Mouse (Mus musculus) liver, adult 2 months (tissue): ENCODE results near the gene Bpifb5. TPM values are rescaled to one million over a fixed set of nuclear protein-coding genes. Genes with fewer than 3 reads are reported as not detected.
"Not testable (repeated sequence)": the region's sequence is repeated elsewhere in the genome, so short reads cannot be mapped to it uniquely, and the experiment has no call there.

ENCODE experiments used
- DNase-seq: peaks from one replicate; pipeline ENCODE4 v3.0.0-alpha.2; 2011; ENCODE audit warnings: low read depth, low spot score; ENCODE audit errors: extremely low read depth
- H3K27ac ChIP-seq: fragments of 200-500 bp; replicated peaks from 2 replicates; pipeline ENCODE4 v1.5.1; 2012; ENCODE audit warnings: low read depth, mild to moderate bottlenecking, control low read depth, inconsistent platforms, low read length; ENCODE audit not compliant: insufficient read depth
- H3K27me3 ChIP-seq: fragments of 200-500 bp; 2 replicates; pipeline ENCODE4 v1.6.1; 2012; ENCODE audit warnings: mild to moderate bottlenecking, moderate library complexity, low read length, inconsistent platforms; ENCODE audit not compliant: control insufficient read depth, insufficient read depth
- H3K36me3 ChIP-seq: fragments of 200-500 bp; 2 replicates; pipeline ENCODE4 v1.6.1; 2012; ENCODE audit warnings: low read length, inconsistent platforms; ENCODE audit not compliant: control insufficient read depth, insufficient read depth
- H3K4me1 ChIP-seq: fragments of 200-500 bp; 2 replicates; pipeline ENCODE4 v1.6.1; 2011; ENCODE audit warnings: low read length; ENCODE audit not compliant: control insufficient read depth, insufficient read depth
- H3K4me3 ChIP-seq: fragments of 200-500 bp; 2 replicates; pipeline ENCODE4 v1.5.1; 2011; ENCODE audit warnings: low read depth, mild to moderate bottlenecking, control low read depth, low read length, moderate library complexity; ENCODE audit not compliant: insufficient read depth
- H3K79me2 ChIP-seq: fragments of 200-500 bp; 2 replicates; pipeline ENCODE4 v1.6.1; 2012; ENCODE audit warnings: inconsistent platforms, mild to moderate bottlenecking, low read length, moderate library complexity; ENCODE audit not compliant: control insufficient read depth, insufficient read depth
- H3K9ac ChIP-seq: fragments of 200-500 bp; 2 replicates; pipeline ENCODE4 v1.6.1; 2012; ENCODE audit warnings: low read depth, mild to moderate bottlenecking, control low read depth, inconsistent platforms, low read length
- CTCF ChIP-seq: fragments of 200-500 bp; IDR thresholded peaks from 2 replicates; pipeline ENCODE4 v1.5.1; 2011; ENCODE audit warnings: low read depth, low read length, control low read depth
- POLR2A ChIP-seq: fragments of 200-500 bp; IDR thresholded peaks from 2 replicates; pipeline ENCODE4 v1.6.1; 2011; ENCODE audit warnings: low read length, control low read depth; ENCODE audit not compliant: insufficient read depth; ENCODE audit errors: extremely low read depth
- WGBS: fragments of 180-500 bp; shearing (Covaris S2); methylation state at CpG from one replicate; pipeline ENCODE4 v1.1.7; 2018; 5-methylcytosine and 5-hydroxymethylcytosine counted together
- polyA plus RNA-seq: library from polyadenylated mRNA; depleted of rRNA; stranded (reverse); fragments of >200 nt; gene quantifications from 2 replicates; pipeline ENCODE4 v1.2.3, GENCODE M21; 2012; rRNA removed
- total RNA-seq: library from RNA; depleted of rRNA; stranded (reverse); fragments of >200 nt; gene quantifications from 2 replicates; pipeline ENCODE4 v1.2.3, GENCODE M21; 2014; rRNA removed

Gene Bpifb5
- not detected in 2 replicates for total RNA-seq
- polyA plus RNA-seq = not detected in 2 replicates

DNA sequence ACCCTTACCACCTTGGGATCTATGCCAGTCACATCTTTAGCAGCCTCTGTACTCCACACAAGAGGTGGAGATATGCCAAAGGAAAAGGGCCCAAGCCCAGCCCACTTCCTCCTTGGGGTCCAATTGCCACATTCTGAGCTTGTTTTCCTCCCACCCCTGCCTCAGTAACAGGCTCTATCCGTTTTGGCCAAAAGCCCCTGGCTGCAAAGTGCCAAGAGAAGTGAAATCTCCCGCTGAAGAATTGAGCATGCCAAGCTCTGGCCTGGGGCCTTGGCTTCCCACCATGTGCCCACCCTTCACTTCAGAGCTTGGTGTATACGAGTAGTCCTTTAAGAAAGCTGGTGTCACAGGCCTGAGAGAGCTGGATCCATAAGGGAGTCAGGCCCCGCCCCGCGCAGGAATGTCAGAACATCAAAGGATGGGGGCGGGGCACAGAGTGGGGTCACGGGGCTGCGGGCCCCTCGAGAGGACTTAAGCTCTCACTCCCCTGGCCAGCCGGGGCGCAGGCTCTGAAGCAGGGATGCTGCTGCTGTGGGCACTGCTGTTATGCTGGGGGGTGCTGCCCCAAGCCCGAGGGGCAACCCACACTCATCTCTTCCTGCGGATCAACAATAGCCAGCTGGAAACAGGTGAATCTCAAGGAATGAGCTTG lies at the start of gene Bpifb5:
TSS of gene Bpifb5 (plus strand) at position 478 of the 652 bp plus-strand sequence.
- no peak for DNase-seq
- H3K27me3 ChIP-seq = no peaks in the 10 kb centered on the region
- no peaks in the 10 kb centered on the region for H3K79me2 ChIP-seq
- H3K4me1 ChIP-seq = no peaks in the 10 kb centered on the region
- H3K36me3 ChIP-seq = no peaks in the 10 kb centered on the region
- no peak within 1 kb of the TSS for H3K9ac ChIP-seq
- TF ChIP-seq CTCF (no peak), POLR2A (no peak)
- H3K4me3 ChIP-seq = no peak within 1 kb of the TSS
- 17% methylated on average over 14 of the region's 14 CpGs for WGBS
- no peak within 1 kb of the TSS for H3K27ac ChIP-seq

DNA sequence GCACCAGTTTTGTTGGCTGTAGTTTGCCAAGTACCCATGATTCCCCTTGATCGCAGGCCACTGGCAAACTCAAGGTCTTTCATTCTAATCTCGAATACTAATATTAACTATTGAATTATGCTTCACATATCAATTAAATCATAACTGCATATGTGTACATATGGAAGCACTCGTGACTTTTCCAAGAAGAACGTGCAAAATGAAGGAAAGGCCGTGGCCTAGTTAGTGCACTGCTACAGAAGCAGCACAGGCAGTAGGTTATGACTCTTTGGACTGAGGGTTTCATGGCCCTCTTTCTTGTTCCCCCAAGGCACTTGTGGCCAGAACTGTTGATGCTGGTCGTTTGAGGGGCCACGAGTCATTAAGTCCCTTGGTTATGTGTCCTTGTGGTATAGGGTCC lies 41.6 kb upstream of the Bpifb5 start:
- 81% methylated on average over 7 of the region's 7 CpGs for WGBS
- not testable (repeated sequence) for H3K27ac ChIP-seq, H3K36me3 ChIP-seq, H3K9ac ChIP-seq, H3K27me3 ChIP-seq, H3K4me1 ChIP-seq, H3K79me2 ChIP-seq, DNase-seq, H3K4me3 ChIP-seq

DNA sequence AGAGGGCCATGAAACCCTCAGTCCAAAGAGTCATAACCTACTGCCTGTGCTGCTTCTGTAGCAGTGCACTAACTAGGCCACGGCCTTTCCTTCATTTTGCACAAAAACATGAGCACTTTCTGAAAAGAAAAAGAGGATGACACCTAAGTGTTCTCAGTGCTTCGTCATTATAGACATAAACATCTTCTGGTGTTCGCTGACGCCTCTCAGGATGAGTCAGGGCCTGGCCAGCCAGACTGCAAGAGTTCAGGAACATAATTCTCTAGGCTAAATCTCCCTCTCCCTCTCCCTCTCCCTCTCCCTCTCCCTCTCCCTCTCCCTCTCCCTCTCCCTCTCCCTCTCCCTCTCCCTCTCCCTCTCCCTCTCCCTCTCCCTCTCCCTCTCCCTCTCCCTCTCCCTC lies 40.5 kb upstream of the Bpifb5 start:
- 89% methylated on average over 4 of the region's 4 CpGs for WGBS
- not testable (repeated sequence) for H3K79me2 ChIP-seq

DNA sequence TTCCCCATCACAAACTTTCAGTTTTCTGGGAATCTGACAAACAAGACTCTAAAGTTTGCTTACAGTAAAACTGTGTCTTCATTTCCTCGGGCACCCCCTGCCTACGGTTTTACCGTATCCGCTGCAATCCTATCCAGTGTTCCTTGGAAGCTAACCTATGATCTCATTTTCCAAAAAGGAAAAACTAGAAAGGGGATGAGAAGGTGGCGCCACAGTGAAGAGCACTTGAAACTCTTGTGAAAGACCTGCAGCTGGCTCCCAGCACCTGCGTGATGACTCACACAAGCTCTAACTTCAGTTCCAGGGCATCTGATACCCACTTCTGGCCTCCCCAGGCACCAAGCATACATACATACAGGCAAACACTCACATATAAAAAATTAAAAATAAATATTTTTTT lies 38.2 kb upstream of the Bpifb5 start:
- DNase-seq = no peak
- no peak overlapping the region for H3K9ac ChIP-seq
- no peak for TF ChIP-seq POLR2A
- no peak for TF ChIP-seq CTCF
- no peak overlapping the region for H3K27ac ChIP-seq
- no peaks in the 10 kb centered on the region for H3K79me2 ChIP-seq
- H3K36me3 ChIP-seq = no peaks in the 10 kb centered on the region
- 94% methylated on average over 6 of the region's 6 CpGs for WGBS
- H3K4me1 ChIP-seq = no peaks in the 10 kb centered on the region
- H3K4me3 ChIP-seq = no peak overlapping the region
- no peaks in the 10 kb centered on the region for H3K27me3 ChIP-seq

More for the DNA sequence above, 40.5 kb upstream of the Bpifb5 start:
- H3K4me1 ChIP-seq, H3K27me3 ChIP-seq, H3K27ac ChIP-seq, DNase-seq, H3K4me3 ChIP-seq, H3K9ac ChIP-seq, H3K36me3 ChIP-seq: not testable (repeated sequence)

DNA sequence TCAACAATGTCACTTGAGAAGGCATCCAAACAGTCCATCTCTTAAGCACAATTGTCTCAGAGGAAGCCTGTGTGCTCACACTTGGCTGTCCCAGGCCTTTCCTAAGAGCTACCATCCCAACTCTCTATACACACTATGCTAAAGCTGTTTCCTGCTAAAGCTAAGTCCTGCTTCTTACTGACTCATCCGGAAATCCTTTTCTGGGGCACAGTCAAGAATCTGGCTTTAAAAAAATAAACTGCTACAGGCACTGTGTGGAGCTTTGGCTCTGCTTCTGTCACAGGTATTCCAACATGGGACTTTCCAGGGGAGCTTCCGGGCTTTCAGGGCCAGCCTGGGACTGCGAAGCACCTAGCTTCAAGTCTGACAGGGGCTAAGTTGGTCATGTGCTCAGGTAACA lies 37.8 kb upstream of the Bpifb5 start:
- Histone ChIP-seq H3K9ac (no peak overlapping the region), H3K4me1 (no peaks in the 10 kb centered on the region), H3K27me3 (no peaks in the 10 kb centered on the region), H3K79me2 (no peaks in the 10 kb centered on the region), H3K4me3 (no peak overlapping the region), H3K36me3 (no peaks in the 10 kb centered on the region), H3K27ac (no peak overlapping the region)
- no peak for DNase-seq
- TF ChIP-seq POLR2A = no peak
- no peak for TF ChIP-seq CTCF
- WGBS = 78% methylated on average over 3 of the region's 3 CpGs

DNA sequence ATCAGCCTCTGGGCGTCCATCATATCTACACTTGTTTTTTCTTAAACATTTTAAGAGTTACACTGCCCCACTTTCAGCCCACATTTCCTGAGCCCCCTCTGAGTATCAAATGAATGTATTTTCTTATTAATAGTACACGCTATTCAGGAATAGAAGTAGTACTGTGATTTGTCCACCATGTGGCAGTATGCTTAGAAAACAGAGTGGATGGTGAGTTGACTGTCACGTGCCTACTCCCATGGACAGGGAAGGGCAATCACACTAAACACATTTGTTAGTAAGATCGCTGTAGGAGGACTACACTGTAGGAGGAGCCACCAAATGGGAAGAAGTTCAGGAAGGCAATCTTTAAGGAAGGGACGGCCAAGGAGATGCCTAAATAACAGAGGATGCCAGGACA lies 36.1 kb upstream of the Bpifb5 start:
- DNase-seq = peak; percentile 24
- Histone ChIP-seq H3K4me1 (no peaks in the 10 kb centered on the region), H3K27ac (no peak overlapping the region), H3K4me3 (no peak overlapping the region), H3K36me3 (no peaks in the 10 kb centered on the region), H3K27me3 (no peaks in the 10 kb centered on the region), H3K79me2 (no peaks in the 10 kb centered on the region), H3K9ac (no peak overlapping the region)
- WGBS = 50% methylated on average over 5 of the region's 5 CpGs
- no peak for TF ChIP-seq CTCF
- no peak for TF ChIP-seq POLR2A
